Mouse (Mus musculus) forebrain, embryonic 16.5 days (tissue): ENCODE data around the gene Cdkn2d. TPM values are rescaled to one million over a fixed set of nuclear protein-coding genes. Genes with fewer than 3 reads are reported as not detected.

ENCODE experiments used
- ATAC-seq: fragments of 200-750 bp; cut with Nextera tagmentation; 2 replicates; pipeline ENCODE4 v1.8.0; 2017; ENCODE audit warnings: mild to moderate bottlenecking, moderate library complexity
- H3K27ac ChIP-seq: fragments of 300-500 bp; sonication (generic); 2 replicates; pipeline ENCODE4 v1.5.1; 2014; ENCODE audit warnings: low read length, control low read depth
- H3K27me3 ChIP-seq: fragments of 300-500 bp; sonication (generic); replicated peaks from 2 replicates; pipeline ENCODE4 v1.6.1; 2014; ENCODE audit warnings: low read length; ENCODE audit not compliant: control insufficient read depth, insufficient read depth
- H3K36me3 ChIP-seq: fragments of 300-500 bp; sonication (generic); 2 replicates; pipeline ENCODE4 v1.6.1; 2014; ENCODE audit not compliant: control insufficient read depth, insufficient read depth
- H3K4me1 ChIP-seq: fragments of 300-500 bp; sonication (generic); replicated peaks from 2 replicates; pipeline ENCODE4 v1.6.1; 2014; ENCODE audit warnings: low read length; ENCODE audit not compliant: control insufficient read depth, insufficient read depth
- H3K4me2 ChIP-seq: fragments of 300-500 bp; sonication (generic); 2 replicates; pipeline ENCODE4 v1.6.1; 2014; ENCODE audit warnings: mild to moderate bottlenecking, low read length, control low read depth
- H3K4me3 ChIP-seq: fragments of 300-500 bp; sonication (generic); replicated peaks from 2 replicates; pipeline ENCODE4 v1.5.1; 2014; ENCODE audit warnings: mild to moderate bottlenecking, low read length, control low read depth
- H3K9ac ChIP-seq: fragments of 300-500 bp; sonication (generic); replicated peaks from 2 replicates; pipeline ENCODE4 v1.6.1; 2014; ENCODE audit warnings: low read depth, low read length, control low read depth
- H3K9me3 ChIP-seq: fragments of 300-500 bp; sonication (generic); 2 replicates; pipeline ENCODE4 v1.6.1; 2016; ENCODE audit warnings: low read length; ENCODE audit not compliant: control insufficient read depth
- WGBS: fragments of 180-500 bp; shearing (Covaris S2); extraction: QIAGEN DNeasy Blood & Tissue Kit; methylation state at CpG from one replicate; pipeline ENCODE4 v1.1.7; 2014; 5-methylcytosine and 5-hydroxymethylcytosine counted together
- polyA plus RNA-seq: library from polyadenylated mRNA; unstranded; fragments of >200 nt; fragmentation: Nextera tagmentation; extraction: Ambion mirVana; gene quantifications from 2 replicates; pipeline ENCODE4 v1.2.1, GENCODE M21; 2015

Gene Cdkn2d
- polyA plus RNA-seq, 1 experiment from 2014 or later, result 97.7 TPM

DNA sequence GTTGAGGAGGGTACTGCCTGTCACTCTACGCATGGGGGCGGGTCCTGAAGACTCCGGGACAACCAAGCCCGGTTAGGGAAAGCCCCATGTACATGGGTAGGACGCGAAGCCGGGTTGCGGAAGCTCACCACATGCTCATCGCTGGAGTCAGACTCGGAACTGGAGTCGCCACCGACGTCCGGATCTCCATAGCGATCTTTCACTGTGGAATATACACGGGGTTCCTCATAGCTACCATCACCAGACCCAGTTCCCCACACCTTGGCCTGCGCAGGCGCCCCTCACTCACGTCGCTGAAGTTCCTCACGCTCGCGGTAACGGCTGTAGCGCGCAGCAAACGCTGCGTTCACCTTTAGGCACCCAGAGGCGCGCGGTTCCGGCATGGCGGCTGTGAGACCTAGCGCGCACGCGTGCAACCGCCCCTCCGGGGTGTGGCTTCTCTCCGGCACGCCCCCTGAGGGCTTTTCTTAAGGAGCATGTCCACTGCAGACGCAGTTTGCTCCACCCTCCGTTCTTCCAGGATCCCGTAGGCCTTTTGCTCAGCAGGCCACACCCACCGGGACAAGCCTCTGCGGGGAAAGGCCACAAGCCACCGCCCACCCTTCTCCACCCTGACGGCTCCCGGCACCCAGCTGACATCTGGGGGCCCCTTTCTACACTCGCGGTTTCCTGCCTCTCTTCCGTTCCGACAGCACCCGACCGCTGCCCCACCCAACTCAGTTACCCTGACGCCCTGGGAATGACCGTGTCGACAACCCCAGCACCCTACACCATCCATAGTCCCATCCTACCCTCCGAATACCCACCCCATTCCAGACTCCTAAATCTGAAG, 3.4 kb downstream of the Cdkn2d start, which contains the start of gene Kri1:
TSS of gene Kri1 (minus strand) at position 399 of the 832 bp plus-strand sequence.
- H3K4me3 ChIP-seq, result peak within 1 kb of the TSS; percentile 68
- WGBS, result under 1% methylated on average over 59 of the region's 59 CpGs
- peak within 1 kb of the TSS; percentile 75 for H3K4me2 ChIP-seq
- H3K9ac ChIP-seq, result peak within 1 kb of the TSS; percentile 68
- H3K4me1 ChIP-seq, result peaks cover 30% of the 10 kb centered on the region
- ATAC-seq, result peak; percentile 78
- no peaks in the 10 kb centered on the region for H3K27me3 ChIP-seq
- H3K9me3 ChIP-seq, result no peaks in the 10 kb centered on the region
- H3K36me3 ChIP-seq, result peaks cover 3% of the 10 kb centered on the region
- H3K27ac ChIP-seq, result peak within 1 kb of the TSS; percentile 81

DNA sequence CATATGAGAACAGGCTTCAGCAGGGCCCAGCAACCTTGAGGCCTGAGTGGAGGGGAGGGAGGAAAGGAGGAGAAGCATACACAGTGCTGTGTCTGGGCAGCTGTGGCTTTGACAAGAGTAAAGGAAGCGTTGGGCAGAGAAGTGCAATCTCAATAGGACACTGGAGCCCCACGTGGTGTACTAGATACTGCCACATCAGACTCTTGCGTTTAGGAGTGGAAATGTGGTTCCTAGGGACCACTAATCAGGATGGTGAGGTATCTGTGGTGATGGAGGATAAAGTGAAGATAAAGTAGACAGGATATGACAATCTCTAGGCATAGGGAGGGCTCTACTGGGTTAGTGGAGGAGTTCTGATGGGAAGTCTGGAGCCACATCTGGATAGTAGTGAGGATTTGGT, 4.5 kb downstream of the Cdkn2d start:
- WGBS, result 63% methylated on average over 3 of the region's 3 CpGs
- no peaks in the 10 kb centered on the region for H3K9me3 ChIP-seq
- H3K27me3 ChIP-seq, result no peaks in the 10 kb centered on the region
- ATAC-seq, result no peak
- peak overlapping the region; percentile 68; the same call in 1 of the 2 replicates for H3K9ac ChIP-seq
- peaks cover 30% of the 10 kb centered on the region for H3K4me1 ChIP-seq
- no peak overlapping the region for H3K27ac ChIP-seq
- H3K4me2 ChIP-seq, result peak overlapping the region; percentile 75
- peak overlapping the region; percentile 68 for H3K4me3 ChIP-seq
- peaks cover 5% of the 10 kb centered on the region for H3K36me3 ChIP-seq

DNA sequence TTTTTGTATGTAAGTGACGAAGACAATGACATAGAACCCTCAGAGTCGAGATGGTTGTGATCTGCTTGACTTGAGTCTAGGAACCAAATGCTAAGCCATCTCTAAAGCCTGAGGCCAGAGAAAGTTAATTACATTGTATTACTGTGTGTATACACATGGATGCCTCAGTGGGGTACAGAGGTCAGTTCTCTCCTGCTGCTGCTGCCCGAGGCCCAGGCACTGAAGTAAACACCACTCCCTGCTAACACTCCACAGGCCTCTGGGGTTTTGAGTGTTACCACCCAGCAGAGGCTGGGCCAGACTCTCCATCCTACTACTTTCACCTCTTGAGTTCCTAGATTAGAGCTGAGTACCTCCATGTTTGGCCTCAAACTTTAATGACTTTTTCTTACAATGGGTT, 7.2 kb downstream of the Cdkn2d start:
- no peak for ATAC-seq
- no peaks in the 10 kb centered on the region for H3K27me3 ChIP-seq

DNA sequence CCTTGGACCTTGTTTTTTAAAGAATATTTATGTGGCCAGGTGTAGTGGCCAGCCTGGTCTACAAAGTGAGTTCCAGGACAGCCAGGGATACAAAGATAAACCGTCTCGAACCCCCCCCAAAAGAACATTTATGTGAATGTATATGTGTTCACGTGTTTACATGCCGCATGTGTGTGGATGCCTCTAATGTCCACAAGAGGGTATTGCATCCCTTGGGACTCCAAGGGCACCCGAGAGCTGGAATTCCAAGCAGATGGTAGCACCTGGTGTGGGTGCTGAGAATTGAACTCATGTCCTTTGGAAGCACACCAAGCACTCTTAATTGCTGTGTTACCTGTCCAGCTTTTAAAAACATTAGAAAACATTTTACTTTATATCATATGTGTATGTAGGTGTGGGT, 7.6 kb downstream of the Cdkn2d start:
- 89% methylated on average over 5 of the region's 5 CpGs for WGBS
- ATAC-seq, result no peak
- Histone ChIP-seq H3K4me3 (no peak overlapping the region), H3K27me3 (no peaks in the 10 kb centered on the region), H3K36me3 (peaks cover 15% of the 10 kb centered on the region), H3K4me1 (peaks cover 16% of the 10 kb centered on the region), H3K4me2 (no peak overlapping the region), H3K27ac (no peak overlapping the region), H3K9me3 (no peaks in the 10 kb centered on the region), H3K9ac (no peak overlapping the region)

More for the DNA sequence above, 7.2 kb downstream of the Cdkn2d start:
- peaks cover 14% of the 10 kb centered on the region for H3K36me3 ChIP-seq
- H3K4me1 ChIP-seq, result peaks cover 20% of the 10 kb centered on the region
- no peak overlapping the region for H3K4me2 ChIP-seq
- H3K9me3 ChIP-seq, result no peaks in the 10 kb centered on the region
- no peak overlapping the region for H3K27ac ChIP-seq
- 86% methylated on average over 3 of the region's 3 CpGs for WGBS
- H3K9ac ChIP-seq, result no peak overlapping the region
- no peak overlapping the region for H3K4me3 ChIP-seq

DNA sequence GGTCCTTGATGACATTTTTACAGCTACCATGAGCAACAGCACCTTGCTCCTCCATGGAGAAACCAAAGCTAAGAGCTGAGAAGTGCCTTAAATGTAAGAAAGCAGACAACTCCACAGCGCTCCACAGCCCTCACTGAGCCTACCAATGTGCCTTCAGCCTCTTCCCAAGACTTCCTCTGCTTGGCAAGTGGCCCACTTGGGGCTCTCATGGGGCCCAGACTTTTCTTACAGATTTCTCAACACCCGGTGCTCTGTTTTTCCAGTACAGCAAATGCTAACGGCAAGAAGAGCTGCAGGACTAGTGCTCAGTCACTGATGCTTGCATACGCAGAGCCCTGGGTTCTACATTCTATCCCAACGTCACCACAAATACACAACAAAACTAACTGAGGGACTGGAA, 13.4 kb downstream of the Cdkn2d start:
- Histone ChIP-seq H3K4me1 (no peaks in the 10 kb centered on the region), H3K9me3 (no peaks in the 10 kb centered on the region), H3K4me2 (no peak overlapping the region), H3K27ac (no peak overlapping the region), H3K4me3 (no peak overlapping the region), H3K36me3 (peaks cover 50% of the 10 kb centered on the region), H3K9ac (no peak overlapping the region), H3K27me3 (no peaks in the 10 kb centered on the region)
- 91% methylated on average over 5 of the region's 5 CpGs for WGBS
- no peak for ATAC-seq

DNA sequence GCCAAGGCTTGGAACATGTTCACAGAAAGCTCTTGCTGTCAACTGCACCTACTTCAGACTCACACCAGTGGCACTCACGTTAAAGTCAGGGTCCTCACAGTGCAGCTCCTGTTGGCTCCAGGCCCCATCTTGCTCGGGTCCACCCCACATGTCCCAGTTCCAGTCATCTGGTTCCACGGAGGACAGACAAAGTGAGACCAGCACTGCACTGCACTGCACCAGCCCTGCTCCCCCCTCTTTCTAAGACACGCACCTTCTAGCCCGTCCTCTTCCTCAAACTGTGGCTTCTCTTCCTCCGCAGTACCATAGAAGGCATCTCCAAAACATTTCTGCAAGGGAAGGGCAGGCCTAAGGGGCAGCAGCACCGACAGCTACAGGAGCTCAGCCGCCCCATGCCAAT, 14.9 kb downstream of the Cdkn2d start:
- H3K4me1 ChIP-seq, result no peaks in the 10 kb centered on the region
- no peaks in the 10 kb centered on the region for H3K9me3 ChIP-seq
- H3K4me3 ChIP-seq, result no peak overlapping the region
- no peak overlapping the region for H3K4me2 ChIP-seq
- WGBS, result 89% methylated on average over 8 of the region's 8 CpGs
- no peaks in the 10 kb centered on the region for H3K27me3 ChIP-seq
- no peak for ATAC-seq
- H3K27ac ChIP-seq, result no peak overlapping the region
- no peak overlapping the region for H3K9ac ChIP-seq
- peaks cover 53% of the 10 kb centered on the region for H3K36me3 ChIP-seq

DNA sequence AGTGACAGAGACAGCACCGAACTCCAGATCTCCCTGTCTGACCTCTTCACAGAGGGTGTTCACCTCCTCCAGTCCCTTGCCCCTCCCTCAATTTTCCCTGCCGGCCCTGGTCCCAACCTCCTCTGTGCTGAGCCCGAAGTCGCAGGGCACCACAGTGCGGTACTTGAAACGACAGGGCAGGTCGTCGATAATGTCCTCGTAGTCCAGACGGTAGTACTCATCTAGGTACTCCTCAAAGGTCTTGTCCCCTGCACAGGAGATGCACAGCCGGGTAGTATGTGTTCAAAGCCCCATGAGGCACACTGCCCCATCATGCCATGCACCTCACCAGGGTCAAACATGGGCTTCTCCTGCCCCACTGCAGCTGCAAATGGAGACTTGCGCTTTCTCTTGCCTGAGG, 15.5 kb downstream of the Cdkn2d start:
- 95% methylated on average over 12 of the region's 12 CpGs for WGBS
- Histone ChIP-seq H3K4me2 (no peak overlapping the region), H3K27ac (no peak overlapping the region), H3K9me3 (no peaks in the 10 kb centered on the region), H3K4me3 (no peak overlapping the region), H3K9ac (no peak overlapping the region), H3K4me1 (no peaks in the 10 kb centered on the region), H3K27me3 (no peaks in the 10 kb centered on the region), H3K36me3 (peaks cover 48% of the 10 kb centered on the region)
- no peak; the same call in 1 of the 2 replicates for ATAC-seq

DNA sequence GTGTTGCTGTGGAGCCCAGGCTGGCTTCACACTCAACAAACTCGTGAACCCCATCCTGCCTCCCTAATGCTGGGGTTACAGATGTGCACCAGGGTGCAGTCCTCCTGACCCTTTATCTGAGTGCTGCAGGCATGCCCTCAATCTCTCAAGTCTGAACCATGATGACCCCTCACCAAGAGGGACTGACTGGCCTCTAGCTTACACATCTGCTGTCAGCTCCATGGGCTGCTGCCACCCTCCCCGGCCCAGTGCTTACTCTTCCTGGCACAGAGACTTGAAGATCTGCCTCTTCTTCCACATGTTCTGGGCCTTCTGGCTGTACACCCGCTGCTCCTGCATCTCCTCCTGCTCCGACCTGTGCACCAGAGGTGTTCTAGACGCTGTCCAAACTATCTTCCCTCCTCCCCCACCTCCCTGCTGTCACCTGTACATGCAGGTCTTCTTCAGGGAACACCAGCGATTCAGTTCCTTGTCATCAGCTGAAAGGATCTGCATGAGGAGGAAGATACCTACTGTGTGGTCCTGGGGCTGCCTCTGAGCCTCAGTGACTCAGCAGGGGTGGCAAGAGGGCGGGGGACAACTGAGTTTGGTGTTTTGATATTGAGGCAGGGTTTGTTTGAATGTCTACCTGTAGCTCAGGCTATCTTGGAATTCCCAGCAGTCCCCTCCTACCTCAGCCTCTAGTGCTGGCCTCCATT, 16.0 kb downstream of the Cdkn2d start:
- Histone ChIP-seq H3K36me3 (peaks cover 47% of the 10 kb centered on the region), H3K4me3 (no peak overlapping the region), H3K9ac (no peak overlapping the region), H3K4me2 (no peak overlapping the region), H3K9me3 (no peaks in the 10 kb centered on the region), H3K4me1 (no peaks in the 10 kb centered on the region), H3K27ac (no peak overlapping the region), H3K27me3 (no peaks in the 10 kb centered on the region)
- ATAC-seq, result no peak
- 84% methylated on average over 7 of the region's 7 CpGs for WGBS

DNA sequence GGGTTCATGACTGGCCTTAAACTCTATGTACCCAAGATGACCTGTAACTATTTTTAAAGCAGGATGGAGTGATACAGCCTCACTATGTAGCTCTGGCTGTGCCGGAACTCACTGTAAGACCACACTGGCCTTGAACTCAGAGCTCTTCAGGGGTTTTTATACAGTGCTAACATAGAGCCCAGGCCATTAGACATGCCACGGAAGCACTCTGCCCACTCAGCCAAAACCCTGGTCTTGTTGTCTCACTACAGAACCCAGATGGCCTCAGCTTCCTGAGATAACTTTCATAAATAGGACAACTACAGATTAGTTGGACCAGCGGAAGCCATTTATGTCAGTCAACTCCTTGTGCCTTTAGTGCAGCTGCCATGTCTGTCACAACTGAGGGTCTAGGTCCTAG, 16.9 kb downstream of the Cdkn2d start:
- Histone ChIP-seq H3K9me3 (no peaks in the 10 kb centered on the region), H3K4me2 (no peak overlapping the region), H3K36me3 (peaks cover 47% of the 10 kb centered on the region), H3K4me1 (no peaks in the 10 kb centered on the region), H3K27ac (no peak overlapping the region), H3K27me3 (no peaks in the 10 kb centered on the region), H3K4me3 (no peak overlapping the region), H3K9ac (no peak overlapping the region)
- no peak for ATAC-seq
- 92% methylated on average over 3 of the region's 3 CpGs for WGBS
